Mouse (Mus musculus) limb, embryonic 12.5 days (tissue): ENCODE measurements around the gene Zbtb17. TPM values are rescaled to one million over a fixed set of nuclear protein-coding genes. Genes with fewer than 3 reads are reported as not detected.

Source experiments
- ATAC-seq: fragments of 200-750 bp; cut with Nextera tagmentation; 2 replicates; pipeline ENCODE4 v1.8.0; 2017; ENCODE audit warnings: low read depth, moderate TSS enrichment; ENCODE audit not compliant: insufficient number of reproducible peaks, insufficient read depth, low FRiP score, low TSS enrichment
- H3K27ac ChIP-seq: fragments of 300-500 bp; sonication (generic); 2 replicates; pipeline ENCODE4 v1.5.1; 2016; ENCODE audit warnings: mild to moderate bottlenecking, moderate library complexity
- H3K27me3 ChIP-seq: fragments of 300-500 bp; sonication (generic); 2 replicates; pipeline ENCODE4 v1.6.1; 2016; ENCODE audit warnings: mild to moderate bottlenecking, moderate library complexity
- H3K36me3 ChIP-seq: fragments of 300-500 bp; sonication (generic); 2 replicates; pipeline ENCODE4 v1.6.1; 2016; ENCODE audit warnings: mild to moderate bottlenecking, moderate library complexity
- H3K4me1 ChIP-seq: fragments of 300-500 bp; sonication (generic); replicated peaks from 2 replicates; pipeline ENCODE4 v1.6.1; 2016
- H3K4me2 ChIP-seq: fragments of 300-500 bp; sonication (generic); 2 replicates; pipeline ENCODE4 v1.6.1; 2016; ENCODE audit warnings: mild to moderate bottlenecking, moderate library complexity
- H3K4me3 ChIP-seq: fragments of 300-500 bp; sonication (generic); replicated peaks from 2 replicates; pipeline ENCODE4 v1.5.1; 2016; ENCODE audit warnings: mild to moderate bottlenecking
- H3K9ac ChIP-seq: fragments of 300-500 bp; sonication (generic); replicated peaks from 2 replicates; pipeline ENCODE4 v1.6.1; 2016; ENCODE audit warnings: mild to moderate bottlenecking, moderate library complexity
- H3K9me3 ChIP-seq: fragments of 300-500 bp; sonication (generic); 2 replicates; pipeline ENCODE4 v1.6.1; 2016; ENCODE audit warnings: mild to moderate bottlenecking, moderate library complexity
- WGBS: fragments of 180-500 bp; shearing (Covaris S2); methylation state at CpG from one replicate; pipeline ENCODE4 v1.1.7; 2016; 5-methylcytosine and 5-hydroxymethylcytosine counted together
- polyA plus RNA-seq: library from polyadenylated mRNA; unstranded; fragments of >200 nt; fragmentation: Nextera tagmentation; extraction: Ambion mirVana; gene quantifications from 2 replicates; pipeline ENCODE4 v1.2.1, GENCODE M21; 2016

The Zbtb17 gene
- polyA plus RNA-seq, 1 experiment from 2014 or later: 61.1 TPM

DNA sequence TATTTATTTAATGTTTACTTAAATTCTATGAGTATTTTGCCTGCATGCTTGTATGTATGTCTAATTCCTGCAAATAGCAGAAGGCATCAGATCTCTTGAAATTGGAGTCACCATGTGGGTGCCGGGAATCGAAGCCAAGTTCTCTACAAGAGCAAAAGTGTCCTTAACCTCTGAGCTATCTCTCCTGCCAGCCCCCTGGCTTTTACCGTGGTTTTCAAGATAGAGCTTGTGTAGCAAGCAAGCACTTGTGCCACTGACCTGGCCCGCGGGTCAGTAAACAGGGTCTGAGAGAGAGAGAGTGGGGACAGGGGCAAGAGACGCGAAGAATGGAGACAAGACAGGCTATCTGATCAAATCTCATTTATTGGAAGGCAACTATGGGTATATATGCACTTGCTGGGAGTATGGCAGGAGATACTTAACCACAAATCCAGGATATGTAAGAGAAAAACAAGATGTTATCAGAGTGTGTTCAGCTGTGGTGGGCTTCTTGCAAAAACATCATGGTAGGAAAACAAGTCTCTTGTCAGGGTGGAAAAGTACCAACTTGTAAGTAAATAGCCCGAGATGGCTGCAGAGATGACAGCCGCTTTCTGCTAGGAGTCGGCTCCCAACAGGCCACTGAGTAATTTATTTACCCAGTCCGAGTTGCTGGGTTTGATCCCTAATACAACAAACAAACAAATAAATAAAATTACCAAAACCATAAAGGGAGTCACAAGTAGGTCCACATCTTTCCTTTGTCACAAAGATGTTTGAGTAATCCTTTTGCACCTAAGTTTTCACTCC lies 619 bp upstream of the Zbtb17 start:
- WGBS: 53% methylated on average over 11 of the region's 11 CpGs
- peak overlapping the region; percentile 90 for H3K4me2 ChIP-seq
- peaks cover 17% of the 10 kb centered on the region for H3K4me1 ChIP-seq
- no peaks in the 10 kb centered on the region for H3K27me3 ChIP-seq
- no peaks in the 10 kb centered on the region for H3K9me3 ChIP-seq
- peak overlapping the region; percentile 95 for H3K9ac ChIP-seq
- peak overlapping the region; percentile 100 for H3K4me3 ChIP-seq
- no peak for ATAC-seq
- H3K27ac ChIP-seq: no peak overlapping the region
- H3K36me3 ChIP-seq: peaks cover 27% of the 10 kb centered on the region

DNA sequence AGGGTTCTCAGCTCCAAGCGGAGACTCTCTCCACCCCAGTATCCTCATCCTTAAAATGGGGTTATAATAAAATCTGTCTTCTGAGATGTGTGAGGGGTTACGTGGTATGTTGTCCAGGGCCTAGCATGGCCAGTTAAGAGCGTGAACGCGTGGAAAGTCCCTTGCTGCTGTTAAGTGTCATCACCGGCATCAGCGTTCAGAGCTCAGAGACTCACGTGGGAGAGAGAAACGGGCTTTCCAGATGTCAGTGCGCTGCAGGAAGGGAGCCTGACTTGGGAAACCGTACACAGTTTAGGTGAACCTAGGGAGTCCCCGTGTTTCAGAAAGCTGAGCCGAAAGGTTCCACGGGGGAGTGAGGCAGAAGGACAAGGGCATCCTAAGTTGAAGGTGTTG lies 870 bp downstream of the Zbtb17 start:
- H3K4me1 ChIP-seq: peaks cover 17% of the 10 kb centered on the region
- no peaks in the 10 kb centered on the region for H3K27me3 ChIP-seq
- ATAC-seq: 0 out of 2 replicates have a peak, but pooled peaks have one; percentile 8
- H3K9ac ChIP-seq: peak overlapping the region; percentile 95
- H3K9me3 ChIP-seq: no peaks in the 10 kb centered on the region
- H3K4me2 ChIP-seq: peak overlapping the region; percentile 90
- peak overlapping the region; percentile 84; the same call in 1 of the 2 replicates for H3K27ac ChIP-seq
- WGBS: 15% methylated on average over 14 of the region's 14 CpGs
- H3K36me3 ChIP-seq: peaks cover 40% of the 10 kb centered on the region
- peak overlapping the region; percentile 100 for H3K4me3 ChIP-seq

DNA sequence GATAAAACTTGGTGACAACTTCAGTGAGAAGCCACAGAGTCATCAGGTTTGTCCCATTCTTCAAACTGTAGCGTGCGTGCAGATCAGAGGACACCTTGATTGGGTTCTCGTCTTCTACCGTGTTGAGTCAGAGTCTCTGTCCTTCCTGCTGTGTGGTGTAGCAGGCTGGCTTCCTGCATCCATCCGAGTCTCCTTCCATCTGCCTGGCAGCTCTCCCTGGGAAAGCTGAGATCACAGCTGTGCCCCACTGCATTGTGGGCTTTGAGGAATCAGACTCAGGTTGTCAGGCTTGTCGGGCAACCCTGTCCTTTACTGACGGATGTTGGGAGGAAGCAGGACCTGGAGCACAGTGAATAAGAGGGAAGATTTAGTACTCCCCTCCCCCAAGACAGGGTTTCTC lies 1.8 kb downstream of the Zbtb17 start:
- Histone ChIP-seq H3K36me3 (peaks cover 49% of the 10 kb centered on the region), H3K9ac (no peak overlapping the region)
- 74% methylated on average over 7 of the region's 7 CpGs for WGBS

DNA sequence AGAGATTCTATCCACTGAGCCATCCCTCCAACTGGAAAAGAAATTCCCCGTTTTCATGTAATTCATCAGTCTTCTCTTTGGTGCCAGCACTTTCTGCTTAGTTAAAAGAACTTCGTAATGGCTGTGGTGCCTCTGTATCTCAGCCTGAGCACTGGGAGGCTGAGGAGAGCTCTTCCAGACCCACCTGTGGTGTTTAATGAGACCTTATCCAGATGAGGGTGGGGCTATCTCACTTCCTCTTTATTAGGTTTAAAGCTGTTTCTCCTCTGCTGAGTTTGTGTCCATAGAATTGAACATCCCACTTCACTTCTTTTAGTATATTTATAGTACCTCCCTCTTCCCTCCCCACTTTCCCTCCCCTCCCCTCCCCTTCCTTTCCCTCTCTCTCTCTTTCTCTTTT lies 6.8 kb downstream of the Zbtb17 start:
- 91% methylated on average over 2 of the region's 2 CpGs for WGBS
- Histone ChIP-seq H3K27ac (no peak overlapping the region), H3K4me3 (no peak overlapping the region), H3K4me2 (no peak overlapping the region), H3K9ac (no peak overlapping the region), H3K4me1 (peaks cover 9% of the 10 kb centered on the region), H3K36me3 (peaks cover 86% of the 10 kb centered on the region), H3K9me3 (no peaks in the 10 kb centered on the region), H3K27me3 (no peaks in the 10 kb centered on the region)
- no peak for ATAC-seq

More for the DNA sequence above, 1.8 kb downstream of the Zbtb17 start:
- Histone ChIP-seq H3K9me3 (no peaks in the 10 kb centered on the region), H3K27ac (no peak overlapping the region), H3K27me3 (no peaks in the 10 kb centered on the region), H3K4me3 (no peak overlapping the region), H3K4me2 (peak overlapping the region; percentile 90; the same call in 1 of the 2 replicates), H3K4me1 (peaks cover 17% of the 10 kb centered on the region)
- no peak for ATAC-seq

DNA sequence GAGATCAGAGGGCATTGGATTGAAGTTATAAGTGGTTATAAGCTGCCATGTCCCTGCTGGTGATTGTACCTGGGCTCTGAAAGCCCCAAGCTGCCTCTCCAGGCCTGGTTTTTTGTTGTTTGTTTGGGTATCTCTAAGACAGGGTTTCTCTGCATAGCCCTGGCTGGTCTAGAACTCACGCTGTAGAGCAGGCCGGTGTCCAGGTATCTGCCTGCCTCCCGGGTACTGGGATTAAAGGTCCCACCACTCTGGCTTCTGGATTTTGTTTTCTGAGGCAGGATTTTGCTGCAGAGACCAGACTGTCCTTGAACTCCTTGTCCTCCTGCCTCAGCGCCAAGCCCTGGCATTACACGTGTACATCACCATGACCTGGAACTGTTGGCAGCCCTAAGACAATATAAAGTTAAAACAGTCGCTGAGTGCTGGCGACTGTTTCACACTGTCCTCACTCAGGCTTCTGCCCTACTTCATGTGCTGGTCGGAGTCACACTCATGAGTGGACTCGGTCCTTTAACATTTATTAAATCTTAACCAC lies 7.5 kb downstream of the Zbtb17 start:
- Histone ChIP-seq H3K36me3 (peaks cover 80% of the 10 kb centered on the region), H3K4me1 (peaks cover 8% of the 10 kb centered on the region; the same call in 1 of the 2 replicates), H3K9ac (no peak overlapping the region), H3K27ac (no peak overlapping the region), H3K4me2 (no peak overlapping the region), H3K4me3 (no peak overlapping the region), H3K27me3 (no peaks in the 10 kb centered on the region), H3K9me3 (no peaks in the 10 kb centered on the region)
- ATAC-seq: no peak
- WGBS: 86% methylated on average over 9 of the region's 9 CpGs

DNA sequence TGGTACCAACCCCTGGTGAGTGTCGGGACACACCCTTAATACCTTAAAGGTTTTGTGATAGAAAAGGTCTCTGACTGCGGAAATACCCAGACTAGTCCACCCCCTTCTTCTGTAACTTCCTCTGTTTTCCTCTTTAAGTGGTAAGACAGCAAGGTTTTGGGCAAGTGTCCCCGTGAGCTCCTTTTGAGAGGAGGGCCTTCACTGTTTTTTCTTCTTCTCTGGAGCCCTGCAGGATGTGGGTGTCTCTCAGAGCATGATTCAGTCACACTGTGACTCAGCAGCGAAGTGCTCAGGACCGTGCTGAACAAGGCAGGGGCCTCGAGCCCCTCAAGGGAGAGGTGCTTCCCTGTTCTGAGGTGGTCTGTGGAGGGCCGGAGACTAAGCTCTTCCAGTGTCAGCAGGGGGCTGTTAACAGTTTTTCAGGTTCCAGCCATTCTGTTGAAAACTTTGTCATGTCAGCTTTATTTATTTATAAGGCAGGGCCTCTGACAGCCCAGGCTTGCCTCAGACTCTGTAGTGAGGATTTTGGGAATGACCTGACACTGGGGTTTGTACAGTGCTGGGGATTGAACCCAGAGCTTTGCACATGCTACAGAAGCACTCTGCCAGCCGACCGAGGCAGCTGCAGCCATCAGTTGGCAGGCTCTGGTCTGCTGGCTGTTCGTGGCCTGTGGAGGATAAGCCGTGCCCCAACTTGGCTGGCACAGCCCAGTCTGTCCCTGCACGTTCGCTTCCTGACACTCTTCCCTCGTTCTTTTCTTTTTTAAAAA lies 10.3 kb downstream of the Zbtb17 start:
- Histone ChIP-seq H3K4me3 (no peak overlapping the region), H3K9ac (no peak overlapping the region), H3K4me1 (peaks cover 26% of the 10 kb centered on the region), H3K27me3 (no peaks in the 10 kb centered on the region), H3K27ac (no peak overlapping the region), H3K9me3 (no peaks in the 10 kb centered on the region), H3K36me3 (peaks cover 61% of the 10 kb centered on the region), H3K4me2 (no peak overlapping the region)
- 84% methylated on average over 14 of the region's 14 CpGs for WGBS
- ATAC-seq: no peak

DNA sequence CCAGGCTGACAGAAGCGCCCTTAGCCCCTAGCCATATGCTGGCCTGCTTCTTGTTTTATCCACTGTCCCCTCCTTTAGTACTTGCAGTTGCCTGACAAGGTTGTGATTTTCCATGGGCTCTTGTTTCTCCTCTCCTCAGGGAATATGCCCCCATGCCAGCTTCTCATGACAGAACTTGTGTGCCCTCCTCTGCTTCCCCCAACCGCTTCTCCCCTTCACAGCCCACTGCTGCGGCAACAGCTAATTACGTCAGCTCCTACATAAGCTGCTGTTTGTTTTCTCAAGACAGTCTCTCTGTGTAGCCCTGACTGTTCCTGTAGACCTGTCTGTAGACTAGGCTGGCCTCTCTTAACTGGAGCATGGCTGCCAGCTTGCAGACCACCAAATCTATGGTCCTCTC lies 11.1 kb downstream of the Zbtb17 start:
- H3K4me3 ChIP-seq: no peak overlapping the region
- ATAC-seq: no peak
- H3K4me1 ChIP-seq: peaks cover 26% of the 10 kb centered on the region
- H3K27me3 ChIP-seq: no peaks in the 10 kb centered on the region
- H3K9ac ChIP-seq: no peak overlapping the region
- H3K27ac ChIP-seq: no peak overlapping the region
- peaks cover 61% of the 10 kb centered on the region for H3K36me3 ChIP-seq
- 91% methylated on average over 4 of the region's 4 CpGs for WGBS
- H3K9me3 ChIP-seq: no peaks in the 10 kb centered on the region
- no peak overlapping the region for H3K4me2 ChIP-seq

DNA sequence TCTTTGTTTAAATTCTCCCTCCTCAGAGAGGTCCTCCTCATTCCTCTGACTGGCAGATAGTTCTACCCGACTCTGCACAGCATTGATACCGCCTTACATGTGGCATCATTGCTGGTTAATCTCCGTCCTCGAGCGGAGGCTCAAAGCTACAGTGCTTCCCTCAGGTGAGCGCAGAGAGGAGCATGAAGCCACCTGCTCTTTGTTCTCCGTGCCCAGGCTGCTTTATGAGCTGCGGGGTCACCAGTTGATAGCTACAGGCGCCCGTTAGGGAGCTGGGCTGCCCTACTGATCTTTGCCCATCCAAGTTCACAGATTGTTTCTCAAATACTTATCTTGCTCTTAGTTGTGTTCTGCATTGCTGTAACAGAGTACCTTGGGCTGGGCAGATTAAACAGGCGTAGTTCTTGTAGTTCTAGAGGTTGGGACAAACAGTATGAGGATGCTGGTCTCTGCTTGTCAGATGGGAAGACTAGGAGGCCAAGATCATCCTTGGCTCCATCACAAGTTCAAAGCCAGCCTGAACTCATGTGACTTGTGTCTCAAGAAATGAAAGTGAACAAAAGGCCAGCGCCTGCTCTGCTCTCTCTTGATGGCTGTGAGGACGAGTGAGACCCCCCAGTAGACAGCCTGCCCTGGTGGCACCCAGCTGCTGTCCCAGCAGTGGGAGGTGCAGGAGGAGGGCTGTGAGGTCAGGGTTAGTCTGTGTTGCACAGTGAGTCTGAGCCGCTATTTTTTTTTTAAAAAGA lies 11.9 kb downstream of the Zbtb17 start:
- peaks cover 57% of the 10 kb centered on the region for H3K36me3 ChIP-seq
- peaks cover 26% of the 10 kb centered on the region for H3K4me1 ChIP-seq
- no peaks in the 10 kb centered on the region for H3K9me3 ChIP-seq
- no peak for ATAC-seq
- no peaks in the 10 kb centered on the region for H3K27me3 ChIP-seq
- H3K27ac ChIP-seq: no peak overlapping the region
- no peak overlapping the region for H3K9ac ChIP-seq
- 91% methylated on average over 14 of the region's 14 CpGs for WGBS
- no peak overlapping the region for H3K4me3 ChIP-seq
- H3K4me2 ChIP-seq: no peak overlapping the region

DNA sequence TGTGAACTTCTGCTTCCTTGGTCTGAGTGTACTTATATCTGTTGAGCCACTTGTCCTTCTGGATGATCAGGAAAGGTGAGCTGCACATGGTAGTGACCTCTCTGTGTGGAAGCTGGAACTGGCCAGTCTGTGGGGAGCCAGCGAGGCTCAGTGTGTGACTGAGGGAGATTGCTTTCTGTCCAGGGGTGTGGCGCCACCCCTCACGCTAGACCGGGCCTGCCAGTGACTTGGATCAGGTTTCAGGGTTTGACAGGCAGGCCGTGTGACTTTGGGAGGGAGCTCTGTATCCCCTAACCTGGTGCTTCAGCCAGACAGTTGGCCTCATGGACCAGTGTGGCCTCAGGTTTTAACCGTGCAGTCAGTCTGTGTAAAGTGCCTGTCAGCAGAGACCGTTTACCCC lies 13.8 kb downstream of the Zbtb17 start:
- no peak overlapping the region for H3K4me3 ChIP-seq
- 0 out of 2 replicates have a peak overlapping the region, but pooled peaks have one; percentile 35 for H3K9ac ChIP-seq
- peak; percentile 43; the same call in 1 of the 2 replicates for ATAC-seq
- peak overlapping the region; percentile 77 for H3K27ac ChIP-seq
- peaks cover 26% of the 10 kb centered on the region for H3K4me1 ChIP-seq
- no peaks in the 10 kb centered on the region for H3K9me3 ChIP-seq
- no peaks in the 10 kb centered on the region for H3K27me3 ChIP-seq
- H3K36me3 ChIP-seq: peaks cover 57% of the 10 kb centered on the region
- H3K4me2 ChIP-seq: 0 out of 2 replicates have a peak overlapping the region, but pooled peaks have one; percentile 2
- 4% methylated on average over 7 of the region's 7 CpGs for WGBS

DNA sequence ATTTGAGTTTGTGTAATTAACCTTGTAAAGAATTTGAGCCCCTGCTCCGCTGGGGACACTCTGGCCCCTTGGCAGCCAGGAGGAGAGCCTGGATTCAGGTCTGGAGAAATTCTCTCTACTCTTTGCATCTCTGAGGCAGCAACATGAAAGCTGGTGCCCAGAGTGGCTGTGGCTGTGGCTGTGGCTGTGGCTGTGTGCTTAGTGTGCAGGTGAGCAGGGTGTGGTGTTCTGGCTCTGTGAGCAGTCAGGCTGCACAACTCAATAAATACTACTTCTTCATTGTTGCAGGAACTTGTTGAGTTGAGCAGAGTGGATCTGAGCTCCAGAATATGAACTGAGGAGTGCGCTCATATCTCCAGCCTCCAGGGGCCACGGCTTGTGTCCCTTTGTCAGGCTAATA lies 14.4 kb downstream of the Zbtb17 start:
- peaks cover 26% of the 10 kb centered on the region for H3K4me1 ChIP-seq
- peak overlapping the region; percentile 77 for H3K27ac ChIP-seq
- no peak overlapping the region for H3K4me3 ChIP-seq
- peaks cover 57% of the 10 kb centered on the region for H3K36me3 ChIP-seq
- no peak for ATAC-seq
- H3K4me2 ChIP-seq: no peak overlapping the region
- H3K9ac ChIP-seq: peak overlapping the region; percentile 13; the same call in 1 of the 2 replicates
- WGBS: 71% methylated on average over 3 of the region's 3 CpGs
- H3K27me3 ChIP-seq: no peaks in the 10 kb centered on the region
- H3K9me3 ChIP-seq: no peaks in the 10 kb centered on the region
